Mouse (Mus musculus) right cerebral cortex, adult 2 months (tissue): ENCODE results near the gene Scn10a.

Experiments used
- DNase-seq, 2 experiments: peaks; one replicate each; pipeline ENCODE4 v3.0.0; 2021 to 2022; ENCODE audit warnings: low spot score in 2 of 2

The Scn10a gene

DNA sequence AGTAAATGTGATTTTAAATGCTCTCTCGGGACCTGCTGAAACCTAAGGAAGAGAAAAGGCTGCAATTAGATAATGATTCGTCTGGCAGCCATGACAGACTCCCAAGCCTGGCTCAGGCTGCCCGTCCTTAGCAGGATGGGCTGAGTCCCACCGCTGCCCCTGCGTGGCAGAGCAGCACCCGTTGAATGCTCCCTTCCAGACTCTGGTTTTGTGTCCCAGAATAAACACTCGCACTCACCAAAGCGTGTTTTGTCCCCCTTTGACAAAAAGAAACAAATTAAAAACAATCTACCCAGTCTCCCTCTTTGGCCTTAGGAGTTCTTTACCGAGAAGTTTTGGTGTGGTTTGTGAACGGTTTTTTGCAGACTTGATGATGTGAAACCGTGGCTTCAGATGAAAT is at the start of gene Scn10a:
Gene Scn10a, minus strand, starts transcription at position 101 of the 400 bp plus-strand sequence.
- DNase-seq: no peak

DNA sequence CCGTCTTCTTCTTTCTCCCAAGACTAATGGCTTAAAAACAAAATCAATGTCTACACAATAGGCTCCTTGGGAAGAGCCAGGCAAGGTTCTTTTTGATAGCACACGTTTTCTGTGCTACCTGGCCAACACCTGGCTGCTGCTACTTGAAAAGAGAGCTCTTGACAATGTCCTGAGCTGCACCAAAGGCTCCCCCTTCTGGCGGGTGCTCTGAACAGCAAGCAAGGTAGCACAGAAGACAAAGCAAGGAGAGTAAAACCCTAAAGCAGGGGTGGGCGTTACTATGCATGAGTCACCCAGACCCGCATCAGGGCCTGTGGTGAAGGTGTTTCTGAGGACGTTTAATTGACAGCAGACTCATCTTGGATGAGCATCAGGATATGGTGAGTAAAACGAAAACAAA is 49.5 kb upstream of the Scn10a start:
- peak; percentile 18 to 21 for DNase-seq

DNA sequence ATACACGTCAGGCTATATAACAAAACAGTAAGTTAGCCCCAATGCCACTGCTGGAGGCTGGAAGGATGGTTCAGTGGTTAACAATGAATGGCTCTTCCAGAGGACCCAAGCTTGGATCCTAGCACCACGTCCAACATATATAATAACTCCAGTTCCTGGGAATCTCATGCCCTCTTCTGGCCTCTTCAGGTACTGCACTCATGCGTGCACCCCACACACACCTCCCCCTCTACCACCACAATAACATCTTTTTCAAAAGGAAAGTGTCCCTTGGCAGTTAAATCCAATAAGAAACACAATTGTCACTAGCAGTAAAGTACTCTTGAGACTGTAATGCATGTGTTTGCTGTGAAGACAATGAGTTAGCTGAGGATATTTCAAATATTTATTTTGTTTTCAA is 41.1 kb upstream of the Scn10a start:
- DNase-seq: no peak

DNA sequence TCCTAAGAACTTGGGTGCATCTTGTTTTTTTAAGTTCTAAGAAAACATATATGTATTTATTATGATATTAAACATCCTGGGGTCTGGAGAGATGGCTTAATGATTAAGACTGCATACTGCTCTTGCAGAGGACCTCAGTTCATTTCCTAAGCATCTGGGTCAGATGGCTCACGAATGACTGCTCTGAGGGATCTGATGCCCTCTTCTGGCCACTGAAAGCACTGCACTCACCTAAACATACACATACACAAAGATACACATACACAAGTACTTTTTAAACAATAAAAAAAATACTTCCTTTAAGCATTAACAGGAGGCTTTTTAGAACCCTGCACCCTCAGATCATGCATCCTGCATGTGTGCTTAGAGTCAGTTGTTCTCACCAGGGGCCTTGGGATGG is 40.3 kb upstream of the Scn10a start:
- no peak for DNase-seq

DNA sequence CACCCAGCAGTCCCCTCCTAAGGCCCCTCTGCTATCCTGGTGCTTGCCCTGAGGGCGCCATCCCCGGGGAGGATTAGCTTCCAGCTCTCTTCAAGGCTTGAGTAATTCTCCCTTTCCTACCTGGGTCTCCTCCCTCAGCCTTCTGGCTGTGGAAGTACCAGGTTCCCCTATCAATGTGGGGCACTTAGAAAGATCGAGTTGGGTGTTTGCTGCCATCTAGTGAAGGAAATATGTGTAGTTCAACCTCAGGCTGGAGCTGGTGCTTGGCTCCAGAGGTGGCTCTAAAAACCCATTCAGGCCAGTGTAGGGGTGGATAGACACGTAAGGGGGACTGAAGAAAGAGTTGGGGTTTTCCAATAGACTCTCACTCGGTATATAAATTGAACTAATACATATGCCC is 32.4 kb upstream of the Scn10a start:
- peak; percentile 33 to 37 for DNase-seq

DNA sequence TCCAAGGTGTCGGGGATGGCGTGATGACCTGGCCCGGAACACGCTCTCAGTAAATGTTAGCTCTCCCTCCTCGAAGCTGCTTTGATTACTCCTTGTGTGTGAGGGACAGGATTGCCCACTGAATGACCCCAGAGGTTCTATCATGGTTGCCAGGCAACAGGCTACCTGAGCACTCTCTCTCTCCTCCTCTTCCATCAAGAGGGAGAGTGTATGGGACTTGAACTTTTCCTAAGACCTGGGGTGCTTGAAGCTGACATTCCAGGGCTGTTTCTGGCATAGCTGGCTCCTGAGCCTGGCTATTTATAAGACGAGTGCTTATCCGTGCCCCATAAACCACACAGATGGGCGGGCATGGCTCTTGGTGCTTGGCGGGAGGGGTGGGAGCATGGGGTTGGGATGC is 30.0 kb upstream of the Scn10a start:
- no peak for DNase-seq

DNA sequence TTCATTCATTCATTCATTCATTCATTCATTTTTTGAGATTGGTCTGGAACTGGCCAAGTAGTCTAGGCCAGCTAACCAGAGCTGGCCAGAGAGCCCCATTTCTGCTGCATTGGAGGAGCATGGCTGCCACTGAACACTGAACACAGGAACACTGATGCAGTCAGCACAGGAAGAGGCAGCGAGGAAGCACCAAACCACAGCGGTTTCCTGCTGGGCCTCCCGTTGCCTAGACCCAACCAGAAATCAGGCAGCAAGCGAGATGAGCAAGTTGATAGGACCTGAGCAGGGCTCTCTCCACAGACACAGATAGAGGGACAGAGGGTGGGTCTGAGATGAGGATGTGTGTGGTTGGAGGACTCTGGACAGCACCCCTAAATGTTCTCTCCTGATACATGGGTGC is 24.8 kb upstream of the Scn10a start:
- no peak for DNase-seq

DNA sequence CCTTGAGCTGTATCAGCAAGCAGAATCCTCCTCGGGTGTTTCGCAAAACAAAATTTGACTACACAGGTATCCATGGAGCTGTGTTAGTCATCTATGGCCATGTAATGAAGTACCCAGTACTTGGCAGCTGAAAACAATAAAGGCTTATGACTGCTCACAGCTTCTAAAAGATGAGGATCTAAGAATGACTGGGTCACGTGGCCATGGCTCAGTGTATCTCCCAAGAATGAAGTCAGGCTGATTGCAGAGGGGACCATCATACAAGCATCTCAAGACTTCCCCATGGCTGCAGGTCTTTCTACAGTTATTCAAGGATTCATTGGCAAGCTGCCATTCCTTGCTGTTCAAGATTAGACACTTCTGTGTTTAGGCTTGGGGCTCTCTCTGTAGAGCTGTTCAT is 24.2 kb upstream of the Scn10a start:
- no peak for DNase-seq

DNA sequence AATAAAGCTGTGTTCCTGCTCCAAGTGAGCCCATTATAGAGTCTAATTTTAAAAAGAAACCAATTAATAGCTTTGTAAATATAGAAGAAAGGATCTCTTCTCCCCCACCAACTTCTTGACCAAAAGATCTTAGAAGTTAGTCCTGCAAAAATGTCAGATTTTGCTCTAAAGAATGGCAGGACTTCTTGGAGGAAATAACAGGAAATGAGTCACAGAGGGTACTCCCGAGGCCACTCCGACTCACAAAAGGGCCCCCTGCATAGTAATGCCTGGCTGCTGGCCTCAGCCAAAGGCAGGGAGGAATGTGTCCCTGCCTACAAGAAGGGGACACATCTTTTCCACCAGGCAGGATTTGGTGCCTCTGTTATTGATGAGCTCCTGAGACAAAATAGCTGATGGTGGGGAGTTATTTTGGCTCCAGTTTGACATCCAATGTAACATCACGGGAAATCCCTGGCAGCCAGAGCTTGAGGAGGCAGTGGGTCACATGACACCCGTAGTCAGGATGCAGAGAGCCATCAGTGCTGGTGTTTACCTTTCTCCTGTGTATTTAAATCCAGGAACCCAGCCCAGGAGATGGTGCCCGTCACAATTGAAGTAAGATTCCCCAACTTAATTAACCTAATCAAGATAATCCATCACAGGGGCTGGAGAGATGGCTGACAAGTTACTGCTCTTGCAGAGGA is 22.1 kb upstream of the Scn10a start:
- no peak for DNase-seq

DNA sequence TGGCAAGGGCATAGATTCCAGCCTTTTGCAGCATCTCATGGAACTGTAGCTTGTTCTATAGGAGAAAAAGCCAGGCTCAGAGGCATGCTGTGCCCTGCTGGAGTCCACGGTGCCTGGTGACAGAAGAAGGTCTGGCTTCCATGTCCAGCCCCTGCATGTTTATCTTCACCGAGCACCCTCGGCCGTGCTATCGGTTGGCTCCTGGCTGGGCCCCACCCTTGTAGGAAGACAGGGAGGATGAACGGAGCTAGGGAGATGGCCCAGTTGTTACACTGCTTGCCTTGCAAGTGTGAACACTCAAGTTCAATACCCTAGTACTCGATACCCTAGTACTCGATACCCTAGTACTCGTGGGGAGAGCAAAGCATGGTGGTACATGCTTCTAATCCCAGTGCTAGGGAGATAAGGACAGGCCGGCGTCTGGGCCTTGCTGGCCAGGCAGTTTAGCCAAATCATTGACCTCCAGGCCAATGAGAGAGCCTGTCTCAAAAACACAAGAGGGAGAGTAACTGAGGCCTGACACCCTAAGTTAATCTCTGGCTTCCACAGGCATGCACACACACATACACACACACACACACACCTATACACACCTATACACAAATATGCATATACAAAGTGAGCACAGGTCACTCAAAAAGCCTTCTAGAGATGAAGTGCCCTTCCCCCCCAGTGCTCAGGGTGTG is 9.4 kb upstream of the Scn10a start:
- no peak for DNase-seq

DNA sequence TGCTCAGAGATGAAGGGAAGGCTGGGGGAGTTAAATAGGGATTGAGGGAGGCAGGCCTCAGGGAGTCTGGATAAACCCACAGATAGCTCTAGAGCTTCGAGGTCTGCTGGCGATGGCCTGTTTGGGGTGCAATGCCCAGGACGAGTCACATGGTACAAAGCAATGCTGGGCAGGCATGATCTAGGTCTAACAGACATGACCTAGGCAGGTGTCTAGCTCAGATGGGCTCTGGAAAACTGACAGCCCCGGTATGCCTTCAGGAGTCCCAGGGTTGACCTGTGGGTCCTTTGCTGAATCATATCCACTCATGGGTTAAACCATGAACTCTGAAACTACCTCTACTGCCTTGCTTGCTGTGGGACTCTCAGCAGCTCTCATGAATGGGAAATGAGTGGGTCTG is 7.9 kb upstream of the Scn10a start:
- no peak for DNase-seq

DNA sequence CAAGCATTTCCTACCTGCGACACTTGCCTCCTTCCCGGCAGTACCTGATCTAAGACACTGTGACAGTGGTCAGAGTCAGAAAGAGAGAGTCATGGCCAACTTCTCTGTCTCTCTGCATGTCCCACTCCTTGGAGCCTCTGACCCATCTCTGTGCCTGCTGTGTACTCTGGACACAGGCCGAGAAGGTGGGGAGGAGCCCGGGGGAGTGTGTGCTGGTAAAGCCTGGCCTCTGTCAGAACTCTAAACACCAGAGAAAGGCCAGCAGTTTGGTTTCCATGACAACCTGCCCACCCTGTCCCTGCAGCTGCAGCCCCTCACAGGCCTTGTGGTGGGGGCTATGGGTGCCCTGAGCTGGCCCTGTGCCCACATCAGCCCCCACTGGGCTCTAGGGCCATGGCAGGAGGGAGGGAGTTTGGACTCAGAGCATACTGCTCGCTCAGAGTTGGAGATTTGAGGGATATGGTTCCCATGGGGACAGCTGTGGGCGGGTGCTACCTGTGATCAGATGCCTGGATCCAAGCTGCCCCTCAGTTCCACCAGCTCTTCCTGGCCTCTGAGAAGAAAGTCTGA is 6.3 kb upstream of the Scn10a start:
- peak; percentile 18 to 35 for DNase-seq

DNA sequence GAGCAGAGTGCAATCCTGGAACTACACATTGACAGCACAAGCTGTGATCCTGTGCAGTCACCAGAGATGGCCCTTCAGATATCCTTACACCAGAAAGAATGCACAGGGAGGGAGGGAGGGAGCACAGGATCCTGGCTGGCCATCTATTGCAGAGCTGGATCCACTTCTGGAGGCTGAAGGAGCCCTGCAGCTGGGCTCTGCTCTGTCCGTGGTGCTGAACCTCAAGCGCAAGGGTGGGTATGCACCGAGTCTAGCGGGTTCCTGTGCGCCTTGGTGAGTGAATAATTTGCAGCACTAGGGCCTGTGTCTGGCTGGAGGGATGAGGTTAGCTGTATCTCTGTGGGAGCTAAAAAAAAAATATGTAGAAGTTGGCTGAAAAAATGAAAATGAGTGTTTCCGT is 12.4 kb downstream of the Scn10a start:
- DNase-seq: no peak

DNA sequence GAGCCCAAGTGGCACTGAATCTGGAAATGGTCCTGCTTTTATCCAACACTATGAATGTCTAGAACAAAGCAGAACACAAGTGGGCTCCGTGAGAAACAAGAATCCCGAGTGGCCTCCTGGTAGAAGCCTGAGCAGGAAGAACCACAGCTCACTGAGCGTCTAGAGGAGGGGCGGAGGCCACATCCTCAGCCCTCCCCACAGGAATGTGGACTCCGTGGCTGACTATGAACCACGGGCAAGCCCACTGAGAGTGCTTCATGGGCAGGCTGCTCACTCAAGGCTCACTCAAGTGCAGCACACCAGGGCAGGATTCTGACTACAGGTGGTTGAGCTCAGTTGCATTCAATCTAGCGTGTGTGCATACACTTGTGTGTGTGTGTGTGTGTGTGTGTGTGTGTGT is 27.6 kb downstream of the Scn10a start:
- DNase-seq: no peak

DNA sequence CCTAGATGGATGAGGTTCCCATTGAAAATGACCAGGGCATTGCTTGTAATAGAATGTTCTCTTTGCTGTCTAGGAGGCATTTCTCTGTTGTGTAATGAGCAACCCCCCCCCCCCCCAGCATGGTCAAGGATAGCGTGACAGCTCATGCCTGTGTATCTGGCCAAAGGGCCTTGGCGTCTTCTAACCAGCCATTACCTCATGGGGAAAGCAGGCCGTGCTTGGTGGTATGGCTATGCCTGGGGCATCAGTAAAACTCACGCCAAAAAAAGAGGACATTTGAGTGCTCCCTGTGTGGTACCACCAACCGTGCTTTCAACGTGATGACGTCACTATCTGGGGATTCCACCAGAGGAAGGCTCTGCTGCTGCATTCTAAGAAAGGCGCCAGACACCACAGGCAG is 28.1 kb downstream of the Scn10a start:
- no peak for DNase-seq

DNA sequence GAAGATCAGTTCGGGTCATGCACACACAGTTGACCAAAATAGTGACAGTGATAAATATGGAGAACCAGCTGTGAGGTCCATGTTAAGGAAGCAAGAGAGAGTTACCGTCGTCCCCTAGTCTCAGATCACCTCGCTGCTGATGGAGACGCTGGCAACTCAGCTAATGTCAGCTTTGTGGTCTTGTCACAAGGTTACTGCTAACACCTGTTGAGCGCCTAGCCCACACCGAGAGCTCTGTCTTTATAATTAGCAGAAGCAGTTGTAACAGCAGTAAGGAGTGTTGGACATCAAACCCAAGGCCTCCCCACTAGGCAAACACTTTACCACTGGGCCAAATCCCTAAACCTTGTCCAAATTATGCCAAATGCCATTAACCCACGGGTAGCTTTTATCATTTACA is 31.2 kb downstream of the Scn10a start:
- no peak for DNase-seq

DNA sequence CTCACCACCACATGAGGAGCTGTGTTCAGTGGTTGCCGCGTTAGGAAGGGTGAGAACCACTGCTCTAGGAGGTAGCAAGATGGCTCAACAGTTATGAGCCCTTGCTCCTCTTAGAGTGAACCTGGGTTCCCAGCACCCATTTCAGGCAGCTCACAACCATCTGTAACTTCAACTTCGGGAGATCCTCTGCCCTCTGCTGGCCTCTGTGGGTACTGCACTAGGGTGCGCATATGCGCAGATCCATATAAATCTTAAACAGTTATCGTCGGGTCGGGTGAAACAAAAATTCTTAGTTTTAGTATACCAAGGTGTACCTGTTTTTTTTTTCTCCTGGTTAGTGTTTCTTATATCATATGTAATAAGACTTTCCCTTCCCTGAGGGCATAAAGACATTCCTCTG is 32.9 kb downstream of the Scn10a start:
- DNase-seq: no peak

DNA sequence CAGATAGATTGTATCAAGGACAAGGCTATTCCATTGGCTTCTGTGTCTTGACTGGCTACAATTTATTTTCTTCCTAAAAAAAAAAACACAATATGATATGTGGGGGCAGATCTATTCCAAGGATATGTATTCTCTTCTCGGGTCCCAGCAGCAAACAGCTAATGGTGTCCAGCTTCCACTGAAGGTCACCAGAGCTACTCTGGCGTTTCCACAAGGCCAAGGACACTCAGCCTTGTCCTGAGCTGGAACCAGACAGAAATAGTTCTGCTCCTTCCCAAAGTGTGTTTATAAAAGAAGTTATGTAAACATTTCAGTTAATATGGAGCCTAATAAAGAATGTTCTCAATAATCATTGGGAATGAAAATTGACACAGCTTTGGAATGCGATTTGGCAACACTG is 38.2 kb downstream of the Scn10a start:
- no peak for DNase-seq

DNA sequence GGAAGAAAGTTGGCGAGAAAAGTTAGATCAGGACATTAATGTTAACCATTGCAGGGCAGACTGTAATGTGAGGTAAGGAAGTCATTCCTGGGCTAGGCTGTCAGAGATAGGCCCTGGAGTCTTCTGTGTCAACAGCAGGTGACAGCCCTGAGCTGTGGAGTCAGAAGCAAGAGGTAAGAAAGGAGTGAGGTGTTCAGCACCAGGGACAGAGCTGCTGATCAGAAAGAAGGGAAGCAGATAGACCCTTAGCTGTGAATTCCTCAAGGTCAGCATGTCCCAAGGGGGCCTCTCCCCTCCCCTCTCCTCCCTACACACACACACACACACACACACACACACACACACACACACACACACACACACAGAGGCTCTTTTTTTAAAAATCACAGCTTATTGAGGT is 55.0 kb downstream of the Scn10a start:
- no peak for DNase-seq

DNA sequence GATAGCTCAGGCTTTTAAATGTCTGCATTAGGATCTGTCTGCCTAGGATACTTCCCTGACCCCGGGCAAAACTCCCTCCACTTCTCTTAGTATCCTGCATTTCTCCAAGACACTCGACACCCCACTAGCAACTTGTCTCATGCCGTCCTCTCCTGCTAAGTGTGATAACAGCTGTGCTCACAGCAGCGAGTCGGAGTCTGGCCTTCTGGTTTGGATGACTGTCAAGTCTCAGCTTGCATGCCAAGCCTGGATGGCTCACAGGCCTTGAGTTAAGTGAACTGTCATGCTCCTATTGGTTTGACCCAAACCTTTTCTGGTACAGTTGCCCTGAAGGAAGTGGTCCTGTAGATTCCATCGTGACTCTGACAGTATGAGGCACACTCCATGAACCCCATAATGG is 63.0 kb downstream of the Scn10a start:
- peak in 1 of 2 experiments; percentile 17 for DNase-seq

DNA sequence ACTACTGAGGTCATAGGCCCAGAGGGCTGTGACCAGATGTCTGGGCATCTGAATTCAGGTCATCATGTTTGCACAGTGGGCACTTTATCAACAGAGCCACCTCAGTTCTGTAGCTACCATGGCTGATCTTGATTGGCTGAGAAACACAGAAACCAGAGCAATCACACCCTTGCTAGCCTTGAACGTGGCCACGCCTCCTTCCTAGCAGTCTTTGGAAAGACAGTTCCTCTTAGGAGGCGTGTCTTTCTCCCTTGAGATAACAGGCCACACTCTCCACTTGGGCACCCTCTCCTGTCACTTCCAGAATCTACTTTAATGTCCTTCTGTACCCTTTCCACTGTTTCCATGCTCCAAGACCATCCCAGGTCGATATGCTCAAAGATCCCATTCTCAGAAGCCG is 65.4 kb downstream of the Scn10a start:
- no peak for DNase-seq

DNA sequence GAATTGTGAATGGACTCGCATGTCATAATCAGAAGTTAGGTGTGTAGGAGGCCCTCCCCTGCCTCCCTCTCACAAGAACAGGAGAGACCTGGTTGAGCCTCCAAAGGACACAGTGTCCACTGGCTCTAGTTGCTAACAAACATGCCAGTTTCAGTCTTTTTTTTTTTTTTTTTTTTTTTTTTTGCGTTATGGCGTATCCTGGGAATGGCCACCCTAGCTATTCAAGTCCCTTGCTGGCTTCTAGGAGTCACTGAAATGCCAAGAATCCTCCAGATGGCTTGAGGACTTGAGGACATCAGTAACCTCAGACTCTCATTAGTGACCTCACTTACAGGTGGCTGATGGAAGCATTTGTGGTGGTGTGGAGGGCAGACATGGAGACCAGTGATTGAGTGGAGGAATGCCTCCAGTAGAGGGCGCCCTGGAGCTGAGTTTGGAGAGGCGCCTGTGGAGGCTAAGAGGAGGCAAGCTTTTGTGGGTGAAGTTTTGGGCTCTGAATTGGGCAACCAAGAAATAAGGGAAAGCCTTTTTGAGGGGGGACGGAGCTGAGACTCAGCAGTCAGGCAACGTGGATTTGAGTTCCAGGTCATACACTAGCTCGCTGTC is 72.1 kb downstream of the Scn10a start:
- DNase-seq: peak; percentile 58 to 79

DNA sequence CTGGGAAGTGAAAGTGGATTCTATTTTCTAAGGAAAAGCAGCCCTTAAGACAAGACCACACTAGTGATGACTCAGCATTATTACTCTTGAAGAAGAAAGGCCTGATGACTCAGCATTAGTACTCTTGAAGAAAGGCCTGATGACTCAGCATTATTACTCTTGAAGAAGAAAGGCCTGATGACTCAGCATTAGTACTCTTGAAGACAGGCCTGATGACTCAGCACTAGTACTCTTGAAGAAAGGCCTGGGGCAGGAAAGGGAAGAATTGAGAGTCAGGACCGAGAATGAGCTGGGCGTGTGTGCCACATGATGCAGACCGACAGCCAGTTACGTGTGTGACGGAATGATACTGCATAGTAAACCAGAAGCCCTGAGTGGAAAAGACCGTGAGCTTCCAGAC is 77.1 kb downstream of the Scn10a start:
- no peak for DNase-seq
